Mouse (Mus musculus) neutrophil, adult 5-6 weeks (primary cell): Measurements from ENCODE around the gene Ggt5. TPM values are rescaled to one million over a fixed set of nuclear protein-coding genes. Genes with fewer than 3 reads are reported as not detected.

Experiments used
- total RNA-seq: library from RNA; stranded (forward); fragments of 200-1000 nt; gene quantifications from 2 replicates; pipeline ENCODE4 v1.2.3, GENCODE M21; 2017

Ggt5 gene
- total RNA-seq, 1 experiment from 2014 or later: 40.3 TPM

Other genes starting within 250 kb of the Ggt5 start
- gene Upb1, start 188.2 kb upstream of the Ggt5 start, total RNA-seq: 1.0 and 2.3 TPM in 2 replicates
- gene Snrpd3, start 71.8 kb upstream of the Ggt5 start, total RNA-seq: 22.8 and 26.4 TPM in 2 replicates
- 86.3 and 87.2 TPM in 2 replicates for gene Gucd1, start 71.4 kb upstream of the Ggt5 start, total RNA-seq
- gene Lrrc75b, start 29.0 kb upstream of the Ggt5 start, total RNA-seq: 0.25 and 0.58 TPM in 2 replicates
- gene Ggt1, start 27.7 kb upstream of the Ggt5 start, total RNA-seq: 4.1 and 4.3 TPM in 2 replicates
- gene Susd2, start 54.7 kb downstream of the Ggt5 start, total RNA-seq: 0.47 and 0.74 TPM in 2 replicates
- gene Cabin1, start 175.0 kb downstream of the Ggt5 start, total RNA-seq: 43.8 and 44.3 TPM in 2 replicates
- 16.6 and 25.1 TPM in 2 replicates for gene Ddt, start 184.1 kb downstream of the Ggt5 start, total RNA-seq
- not detected in 2 replicates for gene Gm20441, start 191.6 kb downstream of the Ggt5 start, total RNA-seq
- gene Gstt3, start 192.1 kb downstream of the Ggt5 start, total RNA-seq: 0.37 TPM in 1 of 2 replicates, not detected in the other
- gene Gstt1, start 209.2 kb downstream of the Ggt5 start, total RNA-seq: not detected in 2 replicates
- gene Gstt4, start 233.2 kb downstream of the Ggt5 start, total RNA-seq: not detected in 2 replicates
- gene Gstt2, start 248.1 kb downstream of the Ggt5 start, total RNA-seq: 9.1 and 16.6 TPM in 2 replicates